8 mouse cellular contexts compared by ENCODE assay signal in the genomic region with DNA sequence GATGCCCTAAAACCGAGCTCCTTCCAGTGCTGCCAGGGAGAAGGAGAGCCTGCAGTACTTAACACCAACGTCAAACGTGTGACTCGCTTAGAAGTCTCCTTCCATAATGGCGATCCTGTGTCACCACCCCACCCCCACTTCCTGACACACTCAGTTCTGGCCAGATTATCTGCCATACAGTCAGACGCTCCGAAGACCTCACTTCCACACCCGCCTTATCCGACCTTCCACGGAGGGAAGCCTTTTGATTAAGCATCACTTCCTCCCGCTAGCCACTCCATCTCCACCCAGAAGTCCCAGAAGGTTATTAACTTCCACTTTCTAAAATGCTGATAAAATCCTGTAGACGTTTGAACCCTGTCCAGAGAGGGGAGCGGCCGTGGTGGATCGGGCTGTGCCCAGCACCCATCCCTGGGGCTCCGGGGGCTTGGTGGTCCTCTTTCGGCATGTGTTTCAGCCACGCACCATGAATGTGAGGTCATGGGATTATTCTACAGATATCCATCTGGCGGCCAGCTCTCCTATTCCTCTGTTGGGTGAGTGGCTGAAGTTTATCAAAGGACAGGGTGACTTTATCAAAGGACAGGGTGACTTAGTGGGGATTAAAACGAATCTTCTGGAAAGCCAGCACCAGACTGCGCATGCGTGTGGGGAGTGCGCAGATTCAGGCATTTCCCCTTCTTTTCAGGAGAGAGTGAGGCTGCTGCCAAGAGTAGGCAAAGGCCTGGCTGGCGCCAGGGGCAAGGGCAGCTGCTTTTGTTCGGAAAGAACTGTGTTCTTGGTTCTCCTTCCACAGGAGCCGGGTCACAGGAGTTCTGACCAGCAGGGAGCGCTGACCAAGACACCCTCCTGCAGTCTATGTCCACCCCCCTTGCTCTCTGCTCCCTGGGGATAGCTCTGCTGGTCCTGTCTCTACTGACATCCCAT. TPM values are rescaled to one million over a fixed set of nuclear protein-coding genes. Genes with fewer than 3 reads are reported as not detected.
A peak's percentile ranks its signal among the peaks of the same experiment; 100 is the strongest.
DNase-seq lines count a peak whose midpoint lies in the region; ATAC-seq lines count a peak whose summit lies in the region.

No protein-coding gene starts in this region.

- peak overlapping the region; percentile 10; the same call in 1 of the 2 replicates for H3K4me3 ChIP-seq in heart, embryonic 13.5 days
- no peak overlapping the region for H3K4me3 ChIP-seq in forebrain, embryonic 13.5 days

- ATAC-seq in heart, embryonic 13.5 days (ENCODE audit: extremely low read depth, insufficient number of reproducible peaks, low FRiP score, low TSS enrichment), result peak; percentile 23; the same call in 1 of the 2 replicates
- ATAC-seq in forebrain, embryonic 13.5 days, result no peak

- H3K9ac ChIP-seq in heart, embryonic 13.5 days, result peak overlapping the region; percentile 8
- no peak overlapping the region for H3K9ac ChIP-seq in forebrain, embryonic 13.5 days

- H3K4me1 ChIP-seq in heart, embryonic 13.5 days, result peaks cover 56% of the 10 kb centered on the region
- H3K4me1 ChIP-seq in forebrain, embryonic 13.5 days, result peaks cover 15% of the 10 kb centered on the region

- no peaks in the 10 kb centered on the region for H3K36me3 ChIP-seq in heart, embryonic 13.5 days
- no peaks in the 10 kb centered on the region for H3K36me3 ChIP-seq in forebrain, embryonic 13.5 days (ENCODE audit: poor library complexity, severe bottlenecking)

- 27% methylated on average over 27 of the region's 27 CpGs for WGBS in heart, embryonic 13.5 days
- WGBS in forebrain, embryonic 13.5 days, result 75% methylated on average over 27 of the region's 27 CpGs

- H3K9me3 ChIP-seq in heart, embryonic 13.5 days, result no peaks in the 10 kb centered on the region
- no peaks in the 10 kb centered on the region for H3K9me3 ChIP-seq in forebrain, embryonic 13.5 days (replicated peaks)

- H3K27ac ChIP-seq in heart, embryonic 13.5 days (replicated peaks), result peak overlapping the region; percentile 87
- no peak overlapping the region for H3K27ac ChIP-seq in forebrain, embryonic 13.5 days

- H3K27me3 ChIP-seq in heart, embryonic 13.5 days (replicated peaks), result no peaks in the 10 kb centered on the region
- H3K27me3 ChIP-seq in forebrain, embryonic 13.5 days, result no peaks in the 10 kb centered on the region

- DNase-seq in embryo, embryonic 10 days (ENCODE audit: low spot score), result peak; percentile 32
- no peak for DNase-seq in embryo, embryonic 10.5 days (ENCODE audit: low spot score)
- peak; percentile 56 for DNase-seq in NIH3T3 (ENCODE audit: low read depth)
- DNase-seq in layer of hippocampus, postnatal 36 days, result peak; percentile 12 to 30
- DNase-seq in lung, postnatal 14 days, result peak; percentile 12
- no peak for DNase-seq in retina, postnatal 1 day

- peak overlapping the region; percentile 50 for H3K4me2 ChIP-seq in heart, embryonic 13.5 days
- H3K4me2 ChIP-seq in forebrain, embryonic 13.5 days, result no peak overlapping the region

RNA-seq across cellular contexts. Expression of gene Foxl1, which starts 43.1 kb away (rescaled TPM):
- 0.52 and 0.64 TPM in 2 replicates for polyA plus RNA-seq in heart, embryonic 13.5 days (2015; fragmentation: Nextera tagmentation; extraction: Ambion mirVana)
- total RNA-seq in layer of hippocampus, postnatal 36 days (2021), result not detected
- 0.12 TPM in 1 of 2 replicates, not detected in the other for polyA plus RNA-seq in forebrain, embryonic 13.5 days (2015; fragmentation: Nextera tagmentation; extraction: Ambion mirVana)

RNA-seq across cellular contexts. Expression of gene Foxc2, which starts 54.9 kb away (rescaled TPM):
- polyA plus RNA-seq in heart, embryonic 13.5 days (2015; fragmentation: Nextera tagmentation; extraction: Ambion mirVana), result 6.8 and 7.4 TPM in 2 replicates
- total RNA-seq in layer of hippocampus, postnatal 36 days (2021), result 1 to 10 TPM in 1 of 2 experiments, under 1 TPM in 1; 0.20 to 1.1 TPM
- polyA plus RNA-seq in forebrain, embryonic 13.5 days (2015; fragmentation: Nextera tagmentation; extraction: Ambion mirVana), result 0.79 and 0.90 TPM in 2 replicates

Comparison
In these comparisons a context has a peak if more than half of its experiments do, and no peak if none do; other contexts are left out.
1. DNase-seq: peak in embryo, embryonic 10 days (single experiment), NIH3T3 (single experiment), layer of hippocampus, postnatal 36 days (2 of 2) and lung, postnatal 14 days (single experiment); none in embryo, embryonic 10.5 days (single experiment) and retina, postnatal 1 day (single experiment).